Mouse (Mus musculus): ENCODE data around the gene Rpp25. TPM values are rescaled to one million over a fixed set of nuclear protein-coding genes. Genes with fewer than 3 reads are reported as not detected.

The Rpp25 gene
- polyA plus RNA-seq, 1 experiment from 2014 or later: 1.6 TPM

DNA sequence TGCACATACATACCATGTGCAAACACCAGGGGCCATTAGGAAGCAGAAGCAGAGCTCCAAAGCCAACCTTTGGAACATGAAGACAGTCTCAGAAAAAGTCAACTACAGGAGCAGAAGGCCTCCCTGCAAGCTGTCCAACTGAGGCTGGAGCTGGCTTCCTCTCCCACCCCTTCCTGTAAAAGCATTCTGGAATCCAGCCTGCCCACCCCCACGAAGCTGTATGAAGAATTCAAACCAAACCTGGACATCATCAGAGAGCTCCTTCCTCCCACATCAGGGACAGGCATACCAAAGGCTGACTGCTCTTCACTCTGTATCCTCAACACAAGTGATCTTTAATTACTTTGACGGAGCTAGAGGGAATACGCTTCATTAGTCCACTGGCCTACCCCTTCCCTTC is 40.1 kb downstream of the Rpp25 start:
- no peak for ATAC-seq (ENCODE audit: insufficient number of reproducible peaks, insufficient read depth, low FRiP score, low TSS enrichment)
- no peak overlapping the region for H3K4me3 ChIP-seq
- WGBS: 76% methylated on average over 3 of the region's 3 CpGs
- H3K36me3 ChIP-seq: peaks cover 85% of the 10 kb centered on the region
- H3K9ac ChIP-seq: no peak overlapping the region
- no peak overlapping the region for H3K27ac ChIP-seq
- no peaks in the 10 kb centered on the region for H3K9me3 ChIP-seq
- H3K4me2 ChIP-seq (replicated peaks): no peak overlapping the region
- peaks cover 3% of the 10 kb centered on the region; the same call in 1 of the 2 replicates for H3K4me1 ChIP-seq
- no peaks in the 10 kb centered on the region for H3K27me3 ChIP-seq

- no peak overlapping the region for H3K9ac ChIP-seq
- no peaks in the 10 kb centered on the region for H3K9me3 ChIP-seq
- WGBS: 86% methylated on average over 5 of the region's 5 CpGs
- H3K4me2 ChIP-seq (replicated peaks): no peak overlapping the region
- H3K27me3 ChIP-seq: no peaks in the 10 kb centered on the region
- ATAC-seq (ENCODE audit: insufficient number of reproducible peaks, insufficient read depth, low FRiP score, low TSS enrichment): no peak
- peaks cover 80% of the 10 kb centered on the region for H3K36me3 ChIP-seq
- peaks cover 6% of the 10 kb centered on the region for H3K4me1 ChIP-seq
- H3K4me3 ChIP-seq: no peak overlapping the region
- no peak overlapping the region for H3K27ac ChIP-seq
Measured at GRCm38 (mm10) chr9:57547287-57547686, 43.5 kb downstream of the Rpp25 start.

DNA sequence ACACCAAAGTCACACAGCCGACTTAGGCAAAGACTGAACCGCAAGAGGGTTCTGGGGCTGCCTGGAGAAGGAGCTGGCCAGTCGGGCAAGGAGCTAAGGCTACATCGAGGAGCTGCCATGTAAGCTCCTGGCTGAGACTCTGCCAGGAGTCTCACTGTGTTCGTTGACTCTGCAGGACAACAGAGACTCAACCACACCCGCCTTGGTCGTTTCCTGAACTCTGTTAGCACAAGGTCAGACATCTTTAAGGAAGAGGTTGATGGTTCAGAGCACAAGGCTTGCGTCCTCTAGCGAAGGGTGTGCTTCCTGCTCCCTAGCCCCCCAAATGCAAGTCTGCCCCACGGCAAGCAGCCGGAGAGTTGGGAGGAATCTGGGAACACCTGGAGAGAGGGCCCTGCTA is 44.0 kb downstream of the Rpp25 start:
- Histone ChIP-seq H3K9me3 (no peaks in the 10 kb centered on the region), H3K36me3 (peaks cover 74% of the 10 kb centered on the region), H3K27ac (no peak overlapping the region), H3K27me3 (no peaks in the 10 kb centered on the region), H3K4me1 (peaks cover 6% of the 10 kb centered on the region), H3K9ac (no peak overlapping the region), H3K4me3 (no peak overlapping the region), H3K4me2 (replicated peaks) (no peak overlapping the region)
- ATAC-seq (ENCODE audit: insufficient number of reproducible peaks, insufficient read depth, low FRiP score, low TSS enrichment): no peak
- 92% methylated on average over 11 of the region's 11 CpGs for WGBS

GRCm38 (mm10) chr9:57549186-57549585 is 45.4 kb downstream of the Rpp25 start:
- no peak overlapping the region for H3K27ac ChIP-seq
- 93% methylated on average over 4 of the region's 4 CpGs for WGBS
- H3K4me1 ChIP-seq: peaks cover 6% of the 10 kb centered on the region
- no peak overlapping the region for H3K9ac ChIP-seq
- no peaks in the 10 kb centered on the region for H3K9me3 ChIP-seq
- H3K4me2 ChIP-seq (replicated peaks): no peak overlapping the region
- H3K36me3 ChIP-seq: peaks cover 62% of the 10 kb centered on the region
- H3K27me3 ChIP-seq: no peaks in the 10 kb centered on the region
- H3K4me3 ChIP-seq: no peak overlapping the region
- no peak for ATAC-seq (ENCODE audit: insufficient number of reproducible peaks, insufficient read depth, low FRiP score, low TSS enrichment)

- Histone ChIP-seq H3K27ac (no peak overlapping the region), H3K9ac (no peak overlapping the region), H3K4me2 (replicated peaks) (no peak overlapping the region), H3K4me1 (peaks cover 6% of the 10 kb centered on the region), H3K36me3 (peaks cover 51% of the 10 kb centered on the region), H3K4me3 (no peak overlapping the region), H3K9me3 (no peaks in the 10 kb centered on the region), H3K27me3 (no peaks in the 10 kb centered on the region)
- 87% methylated on average over 11 of the region's 11 CpGs for WGBS
- no peak for ATAC-seq (ENCODE audit: insufficient number of reproducible peaks, insufficient read depth, low FRiP score, low TSS enrichment)
Measured at GRCm38 (mm10) chr9:57550126-57550862, 46.5 kb downstream of the Rpp25 start.

DNA sequence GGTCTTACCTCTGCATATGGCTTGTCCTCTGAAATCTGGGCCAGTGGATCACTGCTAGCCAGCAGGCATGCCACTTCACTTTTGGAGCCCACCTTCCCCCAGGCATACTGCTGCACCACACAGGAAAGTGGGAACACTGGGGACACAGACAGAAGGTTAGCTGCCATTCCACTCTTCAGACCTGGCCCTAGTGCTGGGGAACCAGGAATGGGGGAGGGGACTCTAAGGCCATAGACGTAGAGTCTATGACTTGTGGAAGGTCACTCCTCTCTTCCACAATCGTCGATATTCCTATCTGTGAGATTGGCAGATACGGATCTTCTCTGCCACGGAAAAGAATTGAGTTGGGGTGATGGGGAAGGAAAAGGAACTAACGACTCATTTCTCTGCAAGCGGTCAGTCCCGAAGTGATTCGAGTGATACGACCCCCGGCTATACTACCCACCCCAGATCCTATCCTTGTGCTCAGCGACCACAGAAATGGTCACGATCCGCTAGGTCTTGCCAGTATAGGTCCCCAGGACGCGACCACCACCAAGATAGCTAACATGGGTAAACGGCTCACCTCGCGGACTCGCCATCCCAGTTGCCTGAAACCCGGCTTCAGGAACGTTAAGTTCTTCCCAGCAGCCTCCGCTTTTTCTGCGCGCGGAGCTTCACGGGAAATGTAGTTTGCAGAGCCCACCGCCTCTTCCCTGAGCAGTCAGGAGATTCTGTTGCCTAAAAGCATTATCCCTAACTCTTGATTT is 48.5 kb downstream of the Rpp25 start, which contains the start of gene Mpi:
Gene Mpi, minus strand, starts transcription at position 625 of the 749 bp plus-strand sequence.
- H3K9me3 ChIP-seq: no peaks in the 10 kb centered on the region
- no peaks in the 10 kb centered on the region for H3K27me3 ChIP-seq
- no peak for ATAC-seq (ENCODE audit: insufficient number of reproducible peaks, insufficient read depth, low FRiP score, low TSS enrichment)
- H3K4me3 ChIP-seq: peak within 1 kb of the TSS; percentile 78
- H3K4me2 ChIP-seq (replicated peaks): peak within 1 kb of the TSS; percentile 84
- WGBS: 2% methylated on average over 28 of the region's 28 CpGs
- H3K4me1 ChIP-seq: peaks cover 6% of the 10 kb centered on the region
- H3K9ac ChIP-seq: peak within 1 kb of the TSS; percentile 70
- H3K27ac ChIP-seq: no peak within 1 kb of the TSS
- peaks cover 32% of the 10 kb centered on the region for H3K36me3 ChIP-seq

DNA sequence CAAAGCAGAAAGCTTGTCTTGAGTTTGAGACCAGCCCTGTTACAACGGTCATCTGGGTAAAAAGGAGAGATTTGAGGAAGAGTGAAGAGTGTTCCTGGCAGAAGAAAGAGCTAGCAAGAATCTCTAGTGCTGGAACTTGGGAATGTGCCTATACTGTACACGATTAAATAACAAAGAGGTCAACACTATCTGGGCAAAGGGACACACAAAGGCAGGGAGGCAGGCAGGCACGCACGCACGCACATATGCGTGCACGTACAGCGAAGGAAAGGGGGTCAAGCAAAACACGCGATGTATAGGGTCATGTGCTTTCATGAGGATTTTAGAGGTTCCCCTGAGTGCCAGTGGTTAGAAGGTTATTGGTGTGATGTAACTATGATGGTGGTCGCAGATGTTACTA is 49.3 kb downstream of the Rpp25 start:
- Histone ChIP-seq H3K36me3 (peaks cover 24% of the 10 kb centered on the region), H3K4me2 (replicated peaks) (no peak overlapping the region), H3K27ac (no peak overlapping the region), H3K9me3 (no peaks in the 10 kb centered on the region), H3K9ac (no peak overlapping the region), H3K4me3 (no peak overlapping the region), H3K27me3 (no peaks in the 10 kb centered on the region), H3K4me1 (peaks cover 6% of the 10 kb centered on the region)
- ATAC-seq (ENCODE audit: insufficient number of reproducible peaks, insufficient read depth, low FRiP score, low TSS enrichment): no peak
- WGBS: 72% methylated on average over 11 of the region's 11 CpGs

- ATAC-seq (ENCODE audit: insufficient number of reproducible peaks, insufficient read depth, low FRiP score, low TSS enrichment): no peak
- WGBS: 40% methylated on average over 3 of the region's 3 CpGs
- Histone ChIP-seq H3K9ac (no peak overlapping the region), H3K27ac (no peak overlapping the region), H3K4me1 (peaks cover 6% of the 10 kb centered on the region), H3K27me3 (no peaks in the 10 kb centered on the region), H3K4me2 (replicated peaks) (no peak overlapping the region), H3K36me3 (peaks cover 10% of the 10 kb centered on the region; the same call in 1 of the 2 replicates), H3K9me3 (no peaks in the 10 kb centered on the region), H3K4me3 (no peak overlapping the region)
Measured at GRCm38 (mm10) chr9:57554753-57555152, 50.9 kb downstream of the Rpp25 start.

Other genes starting within 250 kb of the Rpp25 start
- gene 1700017B05Rik, start 241.4 kb upstream of the Rpp25 start, polyA plus RNA-seq (2016; fragmentation: Nextera tagmentation; extraction: Ambion mirVana): 15.8 and 18.7 TPM in 2 replicates
- gene Ppcdc, start 63.9 kb upstream of the Rpp25 start, polyA plus RNA-seq (2016; fragmentation: Nextera tagmentation; extraction: Ambion mirVana): 25.9 and 30.3 TPM in 2 replicates
- gene Scamp5, start 36.0 kb upstream of the Rpp25 start, polyA plus RNA-seq (2016; fragmentation: Nextera tagmentation; extraction: Ambion mirVana): 15.6 and 16.1 TPM in 2 replicates
- gene Cox5a, start 17.2 kb downstream of the Rpp25 start, polyA plus RNA-seq (2016; fragmentation: Nextera tagmentation; extraction: Ambion mirVana): 531 and 547 TPM in 2 replicates
- gene Fam219b, start 33.5 kb downstream of the Rpp25 start, polyA plus RNA-seq (2016; fragmentation: Nextera tagmentation; extraction: Ambion mirVana): 23.1 and 24.0 TPM in 2 replicates
- gene Mpi, start 48.7 kb downstream of the Rpp25 start, polyA plus RNA-seq (2016; fragmentation: Nextera tagmentation; extraction: Ambion mirVana): 55.5 and 57.8 TPM in 2 replicates
- 53.5 and 56.2 TPM in 2 replicates for gene Scamp2, start 56.9 kb downstream of the Rpp25 start, polyA plus RNA-seq (2016; fragmentation: Nextera tagmentation; extraction: Ambion mirVana)
- gene Ulk3, start 85.4 kb downstream of the Rpp25 start, polyA plus RNA-seq (2016; fragmentation: Nextera tagmentation; extraction: Ambion mirVana): 17.3 and 20.8 TPM in 2 replicates
- gene Cplx3, start 102.3 kb downstream of the Rpp25 start, polyA plus RNA-seq (2016; fragmentation: Nextera tagmentation; extraction: Ambion mirVana): 0.10 and 0.75 TPM in 2 replicates
- gene Lman1l, start 116.7 kb downstream of the Rpp25 start, polyA plus RNA-seq (2016; fragmentation: Nextera tagmentation; extraction: Ambion mirVana): not detected in 2 replicates
- 38.0 and 41.1 TPM in 2 replicates for gene Csk, start 149.6 kb downstream of the Rpp25 start, polyA plus RNA-seq (2016; fragmentation: Nextera tagmentation; extraction: Ambion mirVana)
- not detected in 2 replicates for gene Cyp1a2, start 179.7 kb downstream of the Rpp25 start, polyA plus RNA-seq (2016; fragmentation: Nextera tagmentation; extraction: Ambion mirVana)
- not detected in 2 replicates for gene Cyp1a1, start 183.9 kb downstream of the Rpp25 start, polyA plus RNA-seq (2016; fragmentation: Nextera tagmentation; extraction: Ambion mirVana)
- 37.9 and 39.0 TPM in 2 replicates for gene Edc3, start 204.5 kb downstream of the Rpp25 start, polyA plus RNA-seq (2016; fragmentation: Nextera tagmentation; extraction: Ambion mirVana)